Mouse (Mus musculus) lung, embryonic 16.5 days (tissue): ENCODE results near the gene Cog5. TPM values are rescaled to one million over a fixed set of nuclear protein-coding genes. Genes with fewer than 3 reads are reported as not detected.
A peak's percentile ranks its signal among the peaks of the same experiment; 100 is the strongest.

Source experiments
- ATAC-seq: fragments of 200-750 bp; cut with Nextera tagmentation; 2 replicates; pipeline ENCODE4 v1.8.0; 2017; ENCODE audit warnings: low read depth, mild to moderate bottlenecking, moderate library complexity
- H3K27ac ChIP-seq: fragments of 300-500 bp; sonication (generic); 2 replicates; pipeline ENCODE4 v1.5.1; 2014; ENCODE audit warnings: mild to moderate bottlenecking, control low read depth, low read length
- H3K27me3 ChIP-seq: fragments of 300-500 bp; sonication (generic); 2 replicates; pipeline ENCODE4 v1.6.1; 2014; ENCODE audit warnings: low read depth, low read length, mixed read lengths; ENCODE audit not compliant: control insufficient read depth, insufficient read depth
- H3K36me3 ChIP-seq: fragments of 300-500 bp; sonication (generic); 2 replicates; pipeline ENCODE4 v1.6.1; 2014; ENCODE audit warnings: low read length; ENCODE audit not compliant: control insufficient read depth, insufficient read depth
- H3K4me1 ChIP-seq: fragments of 300-500 bp; sonication (generic); replicated peaks from 2 replicates; pipeline ENCODE4 v1.6.1; 2014; ENCODE audit warnings: low read length, mixed read lengths; ENCODE audit not compliant: control insufficient read depth, insufficient read depth
- H3K4me2 ChIP-seq: fragments of 300-500 bp; sonication (generic); 2 replicates; pipeline ENCODE4 v1.6.1; 2014; ENCODE audit warnings: low read depth, low read length, control low read depth
- H3K4me3 ChIP-seq: fragments of 300-500 bp; sonication (generic); 2 replicates; pipeline ENCODE4 v1.5.1; 2014; ENCODE audit warnings: mild to moderate bottlenecking, low read length, control low read depth
- H3K9ac ChIP-seq: fragments of 300-500 bp; sonication (generic); 2 replicates; pipeline ENCODE4 v1.6.1; 2014; ENCODE audit warnings: low read length, control low read depth
- H3K9me3 ChIP-seq: fragments of 300-500 bp; sonication (generic); 2 replicates; pipeline ENCODE4 v1.6.1; 2016; ENCODE audit warnings: low read length; ENCODE audit not compliant: control insufficient read depth
- WGBS: fragments of 180-500 bp; shearing (Covaris S2); extraction: QIAGEN DNeasy Blood & Tissue Kit; methylation state at CpG from one replicate; pipeline ENCODE4 v1.1.7; 2014; 5-methylcytosine and 5-hydroxymethylcytosine counted together
- polyA plus RNA-seq: library from polyadenylated mRNA; unstranded; fragments of >200 nt; fragmentation: Nextera tagmentation; extraction: Ambion mirVana; gene quantifications from 2 replicates; pipeline ENCODE4 v1.2.1, GENCODE M21; 2015

Gene Cog5
- polyA plus RNA-seq, 1 experiment from 2014 or later = 27.8 TPM

DNA sequence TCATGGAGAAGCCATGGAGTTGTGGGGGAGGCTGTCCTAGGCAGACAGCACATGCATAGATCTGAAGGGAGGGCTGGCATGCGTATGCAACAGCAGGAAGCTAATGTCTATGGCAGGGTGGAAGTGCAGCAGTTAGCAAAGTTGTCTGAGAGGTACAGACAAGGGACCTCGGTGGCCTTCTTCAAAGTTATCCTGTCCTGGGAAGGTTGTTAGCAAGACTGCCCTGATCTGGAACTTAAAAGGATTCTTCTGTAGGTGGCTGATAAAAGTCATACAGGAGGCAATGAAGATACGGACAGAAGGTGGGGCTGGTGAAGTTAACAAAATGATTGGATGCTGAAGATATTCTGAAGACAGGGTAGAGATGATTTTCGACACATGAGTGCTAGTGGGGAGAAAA is 311.7 kb downstream of the Cog5 start:
- Histone ChIP-seq H3K9me3 (no peaks in the 10 kb centered on the region), H3K9ac (no peak overlapping the region)
- 76% methylated on average over 4 of the region's 4 CpGs for WGBS

GRCm38 (mm10) chr12:31967536-31967935 is 312.9 kb downstream of the Cog5 start:
- no peak overlapping the region for H3K27ac ChIP-seq
- H3K4me1 ChIP-seq = peaks cover 4% of the 10 kb centered on the region
- no peaks in the 10 kb centered on the region for H3K9me3 ChIP-seq
- no peak overlapping the region for H3K9ac ChIP-seq
- no peaks in the 10 kb centered on the region for H3K27me3 ChIP-seq
- H3K36me3 ChIP-seq = no peaks in the 10 kb centered on the region
- ATAC-seq = peak; percentile 49; the same call in 1 of the 2 replicates
- no peak overlapping the region for H3K4me2 ChIP-seq
- 3% methylated on average over 2 of the region's 2 CpGs for WGBS
- no peak overlapping the region for H3K4me3 ChIP-seq

More for the DNA sequence above, 311.7 kb downstream of the Cog5 start:
- Histone ChIP-seq H3K4me2 (no peak overlapping the region), H3K4me1 (peaks cover 4% of the 10 kb centered on the region), H3K27ac (no peak overlapping the region), H3K4me3 (no peak overlapping the region), H3K27me3 (no peaks in the 10 kb centered on the region), H3K36me3 (no peaks in the 10 kb centered on the region)
- ATAC-seq = no peak

DNA sequence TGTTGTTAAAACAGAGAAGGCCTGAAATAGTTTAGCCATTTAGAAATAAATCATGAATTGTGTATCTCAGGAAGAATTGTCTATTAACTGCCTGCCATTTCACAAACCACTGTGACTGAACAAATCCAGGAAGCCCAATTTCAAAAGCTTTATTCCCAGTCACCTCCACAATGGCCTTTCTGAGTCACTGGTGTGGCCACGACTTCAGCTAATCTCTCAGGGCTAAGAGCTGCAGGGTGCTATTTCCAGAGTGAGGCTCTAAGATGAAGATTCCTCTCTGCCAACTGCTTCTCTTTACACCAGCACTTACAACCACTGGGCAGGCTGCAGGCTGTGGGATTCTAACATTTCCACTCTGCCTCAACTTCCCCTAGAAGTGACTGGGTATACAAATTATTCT is 314.4 kb downstream of the Cog5 start:
- Histone ChIP-seq H3K27ac (no peak overlapping the region), H3K9ac (no peak overlapping the region), H3K4me2 (no peak overlapping the region), H3K9me3 (no peaks in the 10 kb centered on the region), H3K4me1 (peaks cover 4% of the 10 kb centered on the region), H3K4me3 (no peak overlapping the region), H3K36me3 (no peaks in the 10 kb centered on the region), H3K27me3 (no peaks in the 10 kb centered on the region)
- no peak for ATAC-seq
- 25% methylated on average over 1 of the region's 1 CpGs for WGBS

DNA sequence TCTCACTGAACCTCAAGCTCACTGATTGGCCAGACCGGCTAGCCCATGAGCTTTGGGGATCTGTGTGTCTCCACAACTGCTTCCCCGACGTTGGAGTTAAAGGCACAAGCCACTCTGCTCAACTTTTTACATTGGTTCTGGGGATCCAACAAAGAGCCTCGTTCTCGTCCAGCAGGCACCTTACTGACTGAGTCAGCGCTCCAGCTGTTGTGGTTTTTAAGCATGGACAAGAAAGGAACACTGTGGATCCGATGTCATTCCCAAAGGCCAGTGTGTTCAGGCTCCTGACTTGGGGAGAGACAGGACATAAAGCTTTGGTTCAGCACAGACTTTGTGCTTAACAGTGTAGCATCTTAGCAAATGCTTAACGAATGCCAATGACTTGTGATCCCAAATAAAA is 316.9 kb downstream of the Cog5 start:
- Histone ChIP-seq H3K4me1 (peaks cover 4% of the 10 kb centered on the region), H3K4me3 (no peak overlapping the region), H3K9me3 (no peaks in the 10 kb centered on the region), H3K4me2 (no peak overlapping the region), H3K27ac (no peak overlapping the region), H3K36me3 (no peaks in the 10 kb centered on the region), H3K27me3 (no peaks in the 10 kb centered on the region), H3K9ac (no peak overlapping the region)
- no peak for ATAC-seq
- 85% methylated on average over 8 of the region's 8 CpGs for WGBS

DNA sequence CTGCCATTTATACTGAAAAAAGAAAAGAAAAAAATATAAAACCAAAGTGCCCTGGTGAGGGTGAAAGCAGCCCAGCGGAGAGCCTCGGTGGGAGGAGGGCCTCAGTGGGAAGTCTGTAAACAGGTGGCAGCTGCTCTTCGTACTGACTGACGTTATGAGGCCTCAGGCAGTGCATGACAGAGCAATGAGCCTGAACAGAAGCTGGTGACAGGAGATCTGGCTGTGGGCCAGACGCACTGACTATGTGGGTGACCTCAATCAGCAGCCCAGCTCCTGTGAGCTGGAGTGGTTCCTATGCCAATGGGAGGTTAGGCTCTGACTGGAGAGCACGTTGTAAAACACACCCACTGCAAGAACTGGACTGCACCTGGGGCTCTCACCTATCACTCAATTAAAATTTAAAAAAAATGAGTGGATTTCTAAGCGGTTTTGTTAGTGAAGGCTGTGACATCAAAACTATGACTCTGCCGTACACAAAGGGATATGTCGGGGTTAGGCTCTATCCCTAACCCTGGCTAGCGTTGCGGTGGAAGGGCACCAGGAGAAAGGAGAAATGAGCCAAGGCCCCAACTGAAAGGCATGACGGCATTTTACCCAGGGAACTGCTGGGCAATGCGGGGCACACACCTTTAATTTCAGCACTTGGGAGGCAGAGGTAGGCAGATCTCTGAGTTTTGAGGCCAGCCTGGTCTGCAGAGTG is 319.0 kb downstream of the Cog5 start:
- Histone ChIP-seq H3K27me3 (no peaks in the 10 kb centered on the region), H3K4me3 (no peak overlapping the region), H3K9me3 (no peaks in the 10 kb centered on the region), H3K4me1 (no peaks in the 10 kb centered on the region; the same call in 1 of the 2 replicates), H3K36me3 (no peaks in the 10 kb centered on the region), H3K4me2 (no peak overlapping the region), H3K9ac (no peak overlapping the region), H3K27ac (no peak overlapping the region)
- 55% methylated on average over 13 of the region's 13 CpGs for WGBS
- ATAC-seq = peak; percentile 70; the same call in 1 of the 2 replicates

DNA sequence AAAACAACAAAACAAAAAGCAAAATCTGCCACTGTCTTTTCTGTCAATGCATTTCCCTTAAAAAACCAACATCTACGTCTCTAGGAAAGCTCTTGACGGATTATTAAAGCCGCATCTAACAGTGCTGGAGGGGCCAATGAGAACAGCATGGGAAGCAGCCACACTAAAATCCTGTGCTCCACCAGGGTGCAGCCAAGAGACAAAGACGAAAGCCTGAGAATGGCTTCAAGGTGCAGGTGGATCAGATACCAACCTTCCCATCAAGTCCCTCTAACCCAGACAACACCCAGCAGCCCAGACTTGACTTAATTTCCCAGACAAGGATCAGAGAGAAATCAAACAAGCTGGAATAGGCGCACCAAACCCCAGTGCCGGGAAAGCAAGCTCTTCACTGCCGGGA is 321.9 kb downstream of the Cog5 start:
- Histone ChIP-seq H3K27me3 (no peaks in the 10 kb centered on the region), H3K36me3 (no peaks in the 10 kb centered on the region), H3K9me3 (no peaks in the 10 kb centered on the region)

GRCm38 (mm10) chr12:31977613-31978195 is 323.0 kb downstream of the Cog5 start:
- ATAC-seq = no peak
- Histone ChIP-seq H3K4me2 (no peak overlapping the region), H3K27me3 (no peaks in the 10 kb centered on the region), H3K9ac (no peak overlapping the region), H3K9me3 (no peaks in the 10 kb centered on the region), H3K4me3 (no peak overlapping the region), H3K27ac (no peak overlapping the region), H3K36me3 (no peaks in the 10 kb centered on the region), H3K4me1 (no peaks in the 10 kb centered on the region)
- WGBS = 68% methylated on average over 12 of the region's 12 CpGs

More for the DNA sequence above, 321.9 kb downstream of the Cog5 start:
- 48% methylated on average over 7 of the region's 7 CpGs for WGBS
- no peak for ATAC-seq
- no peak overlapping the region for H3K9ac ChIP-seq
- no peak overlapping the region for H3K4me2 ChIP-seq
- no peaks in the 10 kb centered on the region for H3K4me1 ChIP-seq
- no peak overlapping the region for H3K27ac ChIP-seq
- H3K4me3 ChIP-seq = no peak overlapping the region

DNA sequence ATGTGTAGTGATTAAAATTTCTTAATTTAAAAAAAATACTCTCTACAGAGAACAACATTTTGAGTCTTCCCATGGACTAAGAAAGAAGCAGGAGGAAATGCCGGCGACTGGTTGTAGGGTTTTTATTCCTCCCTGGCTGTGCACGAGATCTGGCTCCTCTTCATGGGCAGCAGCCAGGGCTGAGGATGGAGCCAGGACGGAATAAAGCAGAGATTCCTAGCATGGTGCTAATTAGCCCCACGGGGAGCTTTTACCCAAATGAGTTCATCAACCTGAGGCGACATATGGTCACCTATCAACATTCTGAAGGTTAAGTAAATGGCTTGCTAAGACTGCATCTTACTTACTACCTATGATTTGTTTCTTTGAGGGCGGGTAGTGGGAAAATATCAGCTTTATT is 328.6 kb downstream of the Cog5 start:
- ATAC-seq = no peak
- H3K4me1 ChIP-seq = no peaks in the 10 kb centered on the region
- 71% methylated on average over 7 of the region's 7 CpGs for WGBS
- H3K9ac ChIP-seq = no peak overlapping the region
- no peak overlapping the region for H3K27ac ChIP-seq
- no peaks in the 10 kb centered on the region for H3K27me3 ChIP-seq
- H3K4me2 ChIP-seq = no peak overlapping the region
- no peaks in the 10 kb centered on the region for H3K36me3 ChIP-seq
- no peaks in the 10 kb centered on the region for H3K9me3 ChIP-seq
- no peak overlapping the region for H3K4me3 ChIP-seq

DNA sequence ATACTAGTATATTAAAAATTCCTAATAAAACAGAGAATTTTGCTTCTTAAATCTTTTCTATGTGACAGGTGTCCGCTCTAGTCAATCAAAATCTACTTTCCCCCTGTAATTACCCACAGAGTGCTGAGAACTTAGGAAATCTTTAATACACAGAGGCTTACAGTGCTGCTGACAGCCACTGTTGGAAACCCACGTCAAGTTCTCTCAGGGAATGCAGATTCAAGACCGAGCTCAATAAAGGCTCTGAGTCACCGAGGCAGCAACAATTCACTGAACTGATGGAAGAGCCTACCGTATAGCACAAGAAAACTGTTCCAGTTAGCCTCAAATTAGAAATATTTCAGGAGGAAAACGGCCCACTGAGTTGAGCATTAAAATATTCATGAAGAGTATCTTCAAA is 329.1 kb downstream of the Cog5 start:
- Histone ChIP-seq H3K4me1 (no peaks in the 10 kb centered on the region), H3K4me2 (no peak overlapping the region), H3K9ac (no peak overlapping the region), H3K4me3 (no peak overlapping the region), H3K9me3 (no peaks in the 10 kb centered on the region), H3K36me3 (no peaks in the 10 kb centered on the region), H3K27me3 (no peaks in the 10 kb centered on the region), H3K27ac (no peak overlapping the region)
- WGBS = 77% methylated on average over 6 of the region's 6 CpGs
- no peak for ATAC-seq
